Mouse (Mus musculus): ENCODE measurements at regions not wholly inside any gene's neighbourhood (a gene's known extent, or its start where the extent isn't known, plus 50 kb on each side); places are given as distances from the start of the nearest gene placed in this dataset.
"Not testable (repeated sequence)": the region's sequence is repeated elsewhere in the genome, so short reads cannot be mapped to it uniquely, and the experiment has no call there.

DNA sequence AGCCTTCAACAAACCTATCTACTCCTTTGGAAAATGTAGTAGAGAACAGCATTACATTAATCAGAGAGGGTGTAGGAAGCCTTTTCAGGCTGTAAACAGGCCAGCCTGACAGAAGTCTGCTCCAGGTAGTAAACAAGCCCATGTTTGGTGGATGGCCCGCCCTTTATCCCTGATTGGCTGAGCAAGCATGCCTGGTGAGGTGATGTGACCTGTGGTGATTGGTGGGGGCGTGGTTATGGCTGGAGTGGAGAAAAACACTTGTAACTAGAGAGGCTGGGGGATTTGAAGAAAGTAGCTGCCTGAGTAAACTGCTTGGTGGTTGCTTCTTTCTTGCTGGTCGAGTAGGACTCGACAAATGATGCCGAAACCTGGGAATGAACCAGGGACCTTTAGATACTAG lies 621.3 kb upstream of the Dsel start:
- intact Hi-C loops (cut with DNase I); DNase-seq (ENCODE audit: low spot score in 2 of 2): not testable (repeated sequence)

DNA sequence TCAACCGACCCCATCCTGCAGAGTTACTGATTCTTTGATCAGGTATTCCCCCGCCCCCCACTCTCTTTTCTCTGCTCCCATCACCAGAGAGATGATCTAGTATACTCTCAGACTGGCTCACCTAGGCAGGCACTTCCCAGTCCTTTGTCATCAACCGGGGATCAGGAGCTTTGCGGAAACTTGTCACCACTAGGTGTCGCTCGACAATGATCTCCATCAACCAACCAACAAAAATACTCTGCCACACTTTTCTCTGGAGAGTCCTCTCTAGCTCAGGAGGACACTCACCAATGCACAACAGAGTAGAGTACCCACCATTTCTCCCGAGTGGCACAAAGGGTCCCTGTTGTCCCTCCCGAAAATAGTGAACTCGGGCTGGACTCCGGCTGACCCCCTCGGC lies 591.3 kb upstream of the Dsel start:
- peak; percentile 11 to 33 for DNase-seq (ENCODE audit: low spot score in 2 of 2)
- intact Hi-C loops (cut with DNase I) = no loop called here

DNA sequence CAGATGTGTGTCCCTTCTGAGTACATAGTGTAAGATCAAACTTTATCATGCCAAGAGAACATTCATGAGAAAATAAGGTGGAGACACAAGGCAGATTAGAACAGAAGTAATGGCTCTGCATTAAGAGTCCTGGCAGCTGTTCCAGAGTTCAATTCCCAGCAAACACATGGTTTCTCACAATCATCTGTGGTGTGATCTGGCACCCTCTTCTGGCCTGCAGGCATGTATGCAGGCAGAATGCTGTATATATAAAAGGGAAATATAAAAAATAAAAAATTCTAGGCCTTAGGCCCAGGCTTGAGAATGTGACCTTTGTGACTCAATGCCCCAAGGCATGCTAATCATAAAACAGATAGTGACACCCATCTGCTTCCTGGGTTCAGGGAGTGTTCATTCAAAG lies 587.7 kb upstream of the Dsel start:
- intact Hi-C loops (cut with DNase I) = loop anchor here (5.0 kb wide), 1 partner anchor 790 kb away; no protein-coding TSS in a partner anchor
- no peak for DNase-seq (ENCODE audit: low spot score in 2 of 2)

DNA sequence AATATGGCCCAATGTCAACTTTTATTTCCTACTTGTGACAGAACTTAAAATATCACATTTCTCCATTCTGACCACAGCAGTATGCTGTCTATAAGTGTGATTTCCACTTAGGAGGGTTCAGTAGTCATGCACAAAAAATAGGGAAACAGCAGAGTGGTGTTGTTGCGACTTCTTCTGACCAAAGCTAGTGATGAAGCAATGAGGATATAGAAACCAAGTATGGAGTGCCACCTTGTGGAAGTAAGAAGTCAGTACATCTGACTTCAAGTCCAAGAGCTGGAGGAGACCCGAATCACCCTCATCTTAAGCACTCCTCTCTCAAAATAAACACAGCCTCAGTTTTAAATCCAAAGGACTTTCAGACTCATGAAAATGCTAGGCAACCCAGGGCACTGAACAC lies 586.9 kb upstream of the Dsel start:
- no peak for DNase-seq (ENCODE audit: low spot score in 2 of 2)
- intact Hi-C loops (cut with DNase I) = loop anchor here (1.0 to 5.0 kb wide), 2 partner anchors 63 to 789 kb away; no protein-coding TSS in a partner anchor

DNA sequence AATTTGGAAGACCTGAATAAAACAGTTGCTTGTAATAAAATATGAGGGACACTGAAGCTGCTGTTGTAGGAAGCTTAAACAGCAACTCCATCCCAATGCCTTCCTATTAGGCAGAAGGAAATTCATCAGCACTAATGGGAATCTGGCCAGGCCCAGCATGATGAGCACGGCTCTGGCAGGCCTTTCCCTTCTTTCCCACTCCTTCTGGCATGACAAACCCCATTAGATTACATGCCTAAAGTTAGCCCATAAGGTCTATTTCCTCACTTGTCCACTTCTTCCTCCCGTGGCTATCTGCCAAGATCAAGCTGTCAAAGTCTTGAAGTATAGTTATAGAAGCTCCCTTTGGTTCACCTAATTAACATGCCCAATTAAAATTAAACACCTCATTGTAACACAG lies 574.4 kb upstream of the Dsel start:
- DNase-seq (ENCODE audit: low spot score in 2 of 2) = no peak
- intact Hi-C loops (cut with DNase I) = no loop called here

DNA sequence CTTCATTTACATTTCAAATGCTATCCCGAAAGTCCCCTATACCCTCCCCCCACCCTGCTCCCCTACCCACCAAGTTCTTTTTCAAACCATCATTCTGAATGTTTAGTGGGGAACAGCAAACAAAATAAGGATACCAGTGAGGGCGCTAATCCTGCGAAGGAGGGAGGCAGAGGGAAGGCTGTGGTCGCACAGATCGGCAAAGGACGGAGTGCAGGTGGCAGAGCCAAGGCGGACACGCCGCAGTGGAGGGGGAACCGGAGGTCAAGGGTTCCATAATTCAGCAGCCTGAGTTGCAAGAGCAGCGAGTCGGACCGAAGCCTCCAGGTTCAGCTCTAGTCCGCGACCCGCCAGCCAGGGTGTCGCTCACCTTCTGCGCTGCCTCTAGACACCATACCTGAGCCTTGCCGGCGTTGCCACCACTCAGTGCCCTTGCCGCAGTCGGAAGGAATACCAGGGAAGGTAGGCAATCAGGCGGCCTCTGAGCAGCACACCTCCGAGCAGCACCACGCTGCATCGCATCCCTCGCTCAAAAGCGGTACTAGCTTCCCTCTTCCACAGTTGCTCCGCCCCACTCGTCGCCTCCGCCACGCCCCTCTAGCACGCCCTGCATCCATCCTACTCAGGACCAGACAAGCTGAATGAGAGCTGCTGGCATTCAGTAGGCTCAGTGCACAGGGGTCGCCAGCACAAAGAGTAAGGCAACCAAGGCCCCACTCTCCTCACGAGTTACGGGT lies 551.8 kb upstream of the Dsel start:
- DNase-seq (ENCODE audit: low spot score in 2 of 2) = peak; percentile 22 to 35
- intact Hi-C loops (cut with DNase I) = no loop called here

DNA sequence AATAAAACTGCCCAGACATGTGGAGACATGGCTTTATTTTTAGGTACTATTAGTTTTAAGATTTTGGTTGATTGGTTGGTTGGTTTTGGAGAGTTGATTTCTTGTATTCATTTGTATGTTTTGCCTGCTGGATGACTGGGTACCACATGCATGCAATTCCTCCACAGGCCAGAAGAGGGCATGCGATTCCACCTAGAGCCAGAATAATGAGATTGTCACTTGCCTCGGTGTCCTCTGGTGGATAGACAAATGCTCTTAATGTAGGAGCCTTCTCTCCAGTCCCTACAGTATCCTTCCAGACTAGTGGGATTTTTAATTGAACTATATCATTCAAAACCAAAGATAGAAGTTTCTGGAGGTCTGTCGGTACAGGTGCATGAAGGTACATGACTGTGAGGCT lies 524.1 kb upstream of the Dsel start:
- intact Hi-C loops (cut with DNase I) = loop anchor here (1.0 kb wide), 1 partner anchor 62 kb away; no protein-coding TSS in a partner anchor
- peak; percentile 46 to 53 for DNase-seq (ENCODE audit: low spot score in 2 of 2)

DNA sequence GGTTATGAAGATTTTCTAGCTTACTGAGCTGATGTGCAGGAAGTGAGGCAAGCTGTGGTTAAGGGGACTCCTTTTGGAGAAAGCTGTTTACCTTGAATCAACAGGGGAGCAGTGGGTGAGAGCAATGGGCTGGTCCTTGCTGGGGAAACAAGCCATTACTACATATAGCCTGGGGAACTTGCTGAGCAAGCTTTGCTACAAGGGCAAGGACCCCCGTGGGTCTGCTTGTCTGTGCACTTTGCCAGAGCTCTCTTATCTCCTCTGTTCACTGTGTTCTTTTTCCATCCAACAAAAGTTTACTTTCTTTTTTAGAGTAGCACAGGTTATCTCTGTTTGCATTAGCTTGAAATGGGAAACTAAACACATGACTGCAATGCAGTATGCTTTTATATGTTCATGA lies 519.3 kb upstream of the Dsel start:
- intact Hi-C loops (cut with DNase I) = no loop called here
- DNase-seq (ENCODE audit: low spot score in 2 of 2) = no peak

DNA sequence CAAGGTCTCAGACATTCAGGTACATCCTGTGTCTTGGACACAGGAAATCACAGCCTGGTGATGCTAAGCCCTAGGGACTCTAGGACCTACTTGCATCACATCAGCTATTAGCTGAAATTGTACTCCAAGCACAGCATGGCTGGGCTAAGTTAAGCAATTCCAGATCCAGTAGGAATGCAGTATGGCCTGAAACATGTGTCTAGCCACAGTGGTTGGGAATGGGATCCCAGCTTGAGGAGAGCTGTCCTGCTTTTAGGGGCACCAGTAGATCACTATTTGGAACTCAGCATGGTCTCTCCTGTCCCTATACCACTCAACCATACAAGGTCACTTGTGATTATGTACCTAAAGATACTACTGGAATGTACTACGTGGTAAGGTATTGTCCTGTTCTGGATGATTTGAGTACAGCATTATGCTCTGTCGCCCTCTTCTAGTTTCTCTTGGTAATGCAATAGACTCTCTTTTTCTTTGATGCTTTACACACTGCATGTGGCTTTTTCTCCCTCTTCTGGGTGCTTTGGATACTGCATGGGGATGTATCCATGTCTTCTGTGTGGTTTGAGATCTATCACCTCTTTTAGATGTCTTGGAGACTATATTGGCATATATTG lies 515.0 kb upstream of the Dsel start:
- peak in 1 of 2 experiments; percentile 18 for DNase-seq (ENCODE audit: low spot score in 2 of 2)
- intact Hi-C loops (cut with DNase I) = loop anchor here (1.0 to 2.0 kb wide), 2 partner anchors 515 to 720 kb away; partner anchors contain the start of gene Dsel

DNA sequence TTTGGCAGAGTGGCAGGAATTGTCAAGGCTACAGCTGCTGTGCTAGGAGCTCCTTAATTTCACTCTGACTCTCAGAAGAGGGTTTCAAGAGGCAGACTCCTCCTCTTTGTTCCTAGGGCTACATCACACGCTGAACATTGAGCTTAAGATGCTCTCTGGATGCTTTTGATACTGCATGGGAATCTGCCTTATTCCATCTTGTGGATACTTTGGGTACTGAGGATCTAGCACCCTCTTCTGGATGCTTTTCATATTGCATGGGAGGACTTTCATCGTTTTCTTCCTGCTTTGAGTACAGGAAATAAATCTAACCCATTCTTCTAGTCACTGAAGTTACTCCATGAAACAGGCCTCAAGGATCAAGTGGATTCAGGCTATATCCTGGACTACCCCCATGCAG lies 513.9 kb upstream of the Dsel start:
- peak in 1 of 2 experiments; percentile 16 for DNase-seq (ENCODE audit: low spot score in 2 of 2)
- intact Hi-C loops (cut with DNase I) = loop anchor here (2.0 kb wide), 1 partner anchor 514 kb away; the partner anchor contains the start of gene Dsel

DNA sequence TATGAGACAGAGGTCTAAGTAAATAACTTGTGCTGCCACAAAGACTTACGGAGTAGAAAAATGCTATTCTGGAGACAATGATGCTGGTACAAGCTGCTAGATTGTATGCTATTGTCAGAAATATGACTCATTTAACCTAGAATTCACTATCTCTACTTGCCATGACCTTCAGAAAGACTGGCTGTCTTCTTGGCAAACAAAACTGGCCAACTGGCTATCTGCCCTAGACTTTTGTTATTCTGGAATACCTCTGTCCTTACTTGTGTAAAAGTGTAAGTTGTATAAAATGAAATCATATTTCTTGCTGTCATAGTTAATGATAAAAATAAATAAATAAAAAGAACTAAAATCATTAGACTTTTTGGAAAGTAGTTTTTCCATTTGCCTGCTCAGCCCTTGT lies 491.1 kb upstream of the Dsel start:
- no peak for DNase-seq (ENCODE audit: low spot score in 2 of 2)
- intact Hi-C loops (cut with DNase I) = no loop called here
